Mouse (Mus musculus) adrenal gland, adult (tissue): ENCODE results near the gene Misp.

Experiments used
- DNase-seq, 2 experiments: peaks; one replicate each; pipeline ENCODE4 v3.0.0; 2022 to 2023; ENCODE audit warnings: low spot score in 1 of 2; ENCODE audit not compliant: inconsistent age in 2 of 2

Gene Misp

GRCm38 (mm10) chr10:79853860-79854795, 33.3 kb downstream of the Misp start, which contains the start of gene Ptbp1:
Ptbp1 (plus strand) TSS chr10:79854427.
- peak; percentile 99 for DNase-seq

GRCm38 (mm10) chr10:79854801-79855541, 34.2 kb downstream of the Misp start:
- DNase-seq: peak; percentile 83 to 93

- peak; percentile 67 to 79 for DNase-seq
Measured at GRCm38 (mm10) chr10:79855558-79856184, 34.9 kb downstream of the Misp start.

- peak in 1 of 2 experiments; percentile 59 for DNase-seq
Measured at GRCm38 (mm10) chr10:79856280-79856679, 35.5 kb downstream of the Misp start.

- peak in 1 of 2 experiments; percentile 58 for DNase-seq
Measured at GRCm38 (mm10) chr10:79856704-79857451, 36.1 kb downstream of the Misp start.

- DNase-seq: peak; percentile 75 to 87
Measured at GRCm38 (mm10) chr10:79857452-79857811, 36.6 kb downstream of the Misp start.

GRCm38 (mm10) chr10:79857894-79858293, 37.1 kb downstream of the Misp start:
- no peak for DNase-seq

- DNase-seq: peak; percentile 74 to 82
Measured at GRCm38 (mm10) chr10:79858416-79859074, 37.8 kb downstream of the Misp start.

- no peak for DNase-seq
Measured at GRCm38 (mm10) chr10:79859116-79859515, 38.3 kb downstream of the Misp start.

- DNase-seq: no peak
Measured at GRCm38 (mm10) chr10:79860079-79860911, 39.5 kb downstream of the Misp start.

- DNase-seq: peak in 1 of 2 experiments; percentile 46
Measured at GRCm38 (mm10) chr10:79861230-79862048, 40.6 kb downstream of the Misp start.

GRCm38 (mm10) chr10:79862049-79862788, 41.4 kb downstream of the Misp start:
- peak in 1 of 2 experiments; percentile 49 for DNase-seq

- DNase-seq: peak in 1 of 2 experiments; percentile 48
Measured at GRCm38 (mm10) chr10:79862925-79863324, 42.1 kb downstream of the Misp start.

- peak in 1 of 2 experiments; percentile 56 for DNase-seq
Measured at GRCm38 (mm10) chr10:79864351-79865188, 43.8 kb downstream of the Misp start.

- DNase-seq: peak; percentile 45 to 77
Measured at GRCm38 (mm10) chr10:79865189-79865601, 44.4 kb downstream of the Misp start.

GRCm38 (mm10) chr10:79865801-79866295, 45.1 kb downstream of the Misp start:
- DNase-seq: peak; percentile 66 to 91
